Mouse (Mus musculus): ENCODE measurements around the gene Nicn1. TPM values are rescaled to one million over a fixed set of nuclear protein-coding genes. Genes with fewer than 3 reads are reported as not detected.

Nicn1 gene
- polyA plus RNA-seq, 1 experiment from 2014 or later: 38.9 TPM

- 0 out of 2 replicates have a peak overlapping the region, but pooled peaks have one; percentile 27 for H3K27ac ChIP-seq (ENCODE audit: low read depth)
Measured at GRCm38 (mm10) chr9:108290773-108291172, 544 bp downstream of the Nicn1 start.

DNA sequence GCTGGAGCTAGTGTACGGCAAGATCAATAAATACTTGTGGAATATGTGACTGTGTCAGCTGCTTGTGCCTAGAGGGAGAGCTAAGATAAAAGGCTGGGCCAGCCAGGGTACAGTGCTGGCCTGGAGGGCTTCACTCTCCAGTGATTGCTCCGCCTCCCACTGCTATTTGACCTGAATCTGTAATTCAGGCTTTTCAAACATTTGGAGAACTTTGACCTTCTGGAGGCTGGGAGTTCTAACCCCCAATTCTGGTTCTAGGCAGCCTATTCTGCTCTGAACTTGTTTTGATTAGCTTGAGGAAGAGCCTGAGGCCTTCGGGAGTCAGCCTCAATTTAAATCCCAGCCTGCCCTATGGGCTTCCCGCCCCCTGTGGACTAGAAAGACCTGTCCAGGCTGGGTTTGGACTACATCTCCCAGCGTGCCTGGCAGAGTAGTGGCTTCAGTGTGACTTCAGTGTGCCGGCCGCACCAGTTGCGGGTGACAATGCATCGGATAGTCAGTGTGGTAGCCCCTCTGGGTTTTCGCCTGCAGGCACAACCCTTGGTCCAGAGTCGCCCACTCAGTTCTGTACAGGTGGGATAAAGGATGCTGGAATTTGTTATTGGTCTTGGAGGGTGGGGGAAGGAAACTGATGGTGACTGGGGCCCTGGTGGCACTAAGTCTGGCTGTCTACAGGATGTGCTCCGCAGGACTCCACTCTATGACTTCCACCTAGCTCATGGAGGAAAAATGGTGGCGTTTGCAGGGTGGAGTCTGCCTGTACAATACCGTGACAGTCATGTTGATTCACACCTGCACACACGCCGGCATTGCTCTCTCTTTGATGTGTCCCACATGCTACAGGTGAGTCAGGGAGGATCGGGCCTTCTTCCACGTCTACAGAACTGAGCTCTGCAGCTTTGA, 6.5 kb downstream of the Nicn1 start, which contains the start of gene Amt:
Gene Amt, plus strand, starts transcription at position 401 of the 903 bp plus-strand sequence.
- Histone ChIP-seq H3K4me3 (ENCODE audit: low read depth, low read length) (peak within 1 kb of the TSS; percentile 10; the same call in 1 of the 2 replicates), H3K27me3 (replicated peaks; ENCODE audit: control insufficient read depth, insufficient read depth, low read length) (no peaks in the 10 kb centered on the region), H3K9me3 (ENCODE audit: control insufficient read depth, low read length) (no peaks in the 10 kb centered on the region), H3K9ac (ENCODE audit: low read length) (0 out of 2 replicates have a peak within 1 kb of the TSS, but pooled peaks have one; percentile 20), H3K4me1 (replicated peaks; ENCODE audit: control insufficient read depth, insufficient read depth, low read length) (0 out of 2 replicates have a peak, but pooled peaks cover 4% of the 10 kb centered on the region), H3K4me2 (ENCODE audit: low read length) (peak within 1 kb of the TSS; percentile 37), H3K36me3 (ENCODE audit: control insufficient read depth, insufficient read depth, low read length) (peaks cover 27% of the 10 kb centered on the region), H3K27ac (ENCODE audit: low read depth) (peak within 1 kb of the TSS; percentile 49)
- DNase-seq (ENCODE audit: low spot score) (peak; percentile 63), ATAC-seq (replicated peaks; ENCODE audit: low FRiP score, low TSS enrichment, low read depth) (peak; percentile 70)
- WGBS: 20% methylated on average over 18 of the region's 18 CpGs

More at GRCm38 (mm10) chr9:108290773-108291172, 544 bp downstream of the Nicn1 start:
- Histone ChIP-seq H3K4me1 (replicated peaks; ENCODE audit: control insufficient read depth, insufficient read depth, low read length) (peaks cover 4% of the 10 kb centered on the region), H3K36me3 (ENCODE audit: control insufficient read depth, insufficient read depth, low read length) (peaks cover 11% of the 10 kb centered on the region), H3K4me3 (ENCODE audit: low read depth, low read length) (peak overlapping the region; percentile 70), H3K9me3 (ENCODE audit: control insufficient read depth, low read length) (no peaks in the 10 kb centered on the region), H3K9ac (ENCODE audit: low read length) (peak overlapping the region; percentile 50), H3K27me3 (replicated peaks; ENCODE audit: control insufficient read depth, insufficient read depth, low read length) (no peaks in the 10 kb centered on the region), H3K4me2 (ENCODE audit: low read length) (peak overlapping the region; percentile 61)
- ATAC-seq (replicated peaks; ENCODE audit: low FRiP score, low TSS enrichment, low read depth) (no peak), DNase-seq (ENCODE audit: low spot score) (no peak)
- 45% methylated on average over 6 of the region's 6 CpGs for WGBS

- DNase-seq (ENCODE audit: low spot score): no peak
- Histone ChIP-seq H3K36me3 (ENCODE audit: control insufficient read depth, insufficient read depth, low read length) (peaks cover 31% of the 10 kb centered on the region), H3K27me3 (replicated peaks; ENCODE audit: control insufficient read depth, insufficient read depth, low read length) (no peaks in the 10 kb centered on the region), H3K4me2 (ENCODE audit: low read length) (no peak overlapping the region), H3K4me3 (ENCODE audit: low read depth, low read length) (no peak overlapping the region), H3K27ac (ENCODE audit: low read depth) (peak overlapping the region; percentile 51), H3K4me1 (replicated peaks; ENCODE audit: control insufficient read depth, insufficient read depth, low read length) (peaks cover 10% of the 10 kb centered on the region), H3K9me3 (ENCODE audit: control insufficient read depth, low read length) (no peaks in the 10 kb centered on the region), H3K9ac (ENCODE audit: low read length) (no peak overlapping the region)
- 66% methylated on average over 3 of the region's 3 CpGs for WGBS
- peak; percentile 2; the same call in 1 of the 2 replicates for ATAC-seq (replicated peaks; ENCODE audit: low FRiP score, low TSS enrichment, low read depth)
Measured at GRCm38 (mm10) chr9:108301853-108302252, 11.6 kb downstream of the Nicn1 start.

GRCm38 (mm10) chr9:108304716-108305115, 14.5 kb downstream of the Nicn1 start:
- Histone ChIP-seq H3K9me3 (ENCODE audit: control insufficient read depth, low read length) (no peaks in the 10 kb centered on the region), H3K27ac (ENCODE audit: low read depth) (no peak overlapping the region), H3K4me2 (ENCODE audit: low read length) (peak overlapping the region; percentile 74), H3K4me3 (ENCODE audit: low read depth, low read length) (peak overlapping the region; percentile 94; the same call in 1 of the 2 replicates), H3K4me1 (replicated peaks; ENCODE audit: control insufficient read depth, insufficient read depth, low read length) (peaks cover 26% of the 10 kb centered on the region), H3K36me3 (ENCODE audit: control insufficient read depth, insufficient read depth, low read length) (peaks cover 25% of the 10 kb centered on the region), H3K9ac (ENCODE audit: low read length) (no peak overlapping the region; the same call in 1 of the 2 replicates), H3K27me3 (replicated peaks; ENCODE audit: control insufficient read depth, insufficient read depth, low read length) (no peaks in the 10 kb centered on the region)
- no peak for ATAC-seq (replicated peaks; ENCODE audit: low FRiP score, low TSS enrichment, low read depth)
- 70% methylated on average over 4 of the region's 4 CpGs for WGBS
- DNase-seq (ENCODE audit: low spot score): no peak

DNA sequence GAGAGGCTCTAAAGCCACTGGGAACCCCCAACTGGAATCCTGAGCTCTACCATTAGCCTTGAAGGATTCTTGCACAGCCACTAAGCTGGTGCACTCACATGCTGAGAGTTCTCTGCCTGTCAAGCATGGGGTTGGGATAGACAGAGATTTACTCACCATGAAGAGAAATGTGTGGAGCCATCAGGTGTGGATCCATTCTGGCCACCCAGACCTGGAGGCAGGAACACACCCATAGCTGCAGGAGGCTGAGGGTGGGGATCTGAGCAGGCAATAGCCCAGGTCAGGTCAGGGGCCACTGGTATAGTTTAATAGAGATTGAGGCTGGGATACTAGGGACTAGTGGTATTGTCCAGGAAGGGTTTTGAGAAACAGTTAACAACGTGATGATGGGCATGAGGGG, 14.9 kb downstream of the Nicn1 start:
- Histone ChIP-seq H3K36me3 (ENCODE audit: control insufficient read depth, insufficient read depth, low read length) (peaks cover 23% of the 10 kb centered on the region), H3K27me3 (replicated peaks; ENCODE audit: control insufficient read depth, insufficient read depth, low read length) (no peaks in the 10 kb centered on the region), H3K4me3 (ENCODE audit: low read depth, low read length) (peak overlapping the region; percentile 94), H3K9me3 (ENCODE audit: control insufficient read depth, low read length) (no peaks in the 10 kb centered on the region), H3K4me1 (replicated peaks; ENCODE audit: control insufficient read depth, insufficient read depth, low read length) (peaks cover 27% of the 10 kb centered on the region), H3K9ac (ENCODE audit: low read length) (peak overlapping the region; percentile 81), H3K4me2 (ENCODE audit: low read length) (peak overlapping the region; percentile 74), H3K27ac (ENCODE audit: low read depth) (peak overlapping the region; percentile 73)
- ATAC-seq (replicated peaks; ENCODE audit: low FRiP score, low TSS enrichment, low read depth): no peak
- DNase-seq (ENCODE audit: low spot score): no peak
- 0% methylated on average over 1 of the region's 1 CpGs for WGBS

- DNase-seq (ENCODE audit: low spot score) (peak; percentile 94), ATAC-seq (replicated peaks; ENCODE audit: low FRiP score, low TSS enrichment, low read depth) (peak; percentile 97)
- Histone ChIP-seq H3K36me3 (ENCODE audit: control insufficient read depth, insufficient read depth, low read length) (peaks cover 20% of the 10 kb centered on the region), H3K4me2 (ENCODE audit: low read length) (peak within 1 kb of the TSS; percentile 96), H3K9me3 (ENCODE audit: control insufficient read depth, low read length) (no peaks in the 10 kb centered on the region), H3K27ac (ENCODE audit: low read depth) (peak within 1 kb of the TSS; percentile 100), H3K27me3 (replicated peaks; ENCODE audit: control insufficient read depth, insufficient read depth, low read length) (no peaks in the 10 kb centered on the region), H3K4me1 (replicated peaks; ENCODE audit: control insufficient read depth, insufficient read depth, low read length) (peaks cover 31% of the 10 kb centered on the region), H3K4me3 (ENCODE audit: low read depth, low read length) (peak within 1 kb of the TSS; percentile 94), H3K9ac (ENCODE audit: low read length) (peak within 1 kb of the TSS; percentile 98)
- under 1% methylated on average over 79 of the region's 81 CpGs for WGBS
Measured at GRCm38 (mm10) chr9:108305629-108306520, 15.6 kb downstream of the Nicn1 start, which contains the start of the genes Rhoa and Tcta. Gene Rhoa, plus strand, starts transcription at chr9:108306129. Gene Tcta, minus strand, starts transcription at chr9:108306160.

DNA sequence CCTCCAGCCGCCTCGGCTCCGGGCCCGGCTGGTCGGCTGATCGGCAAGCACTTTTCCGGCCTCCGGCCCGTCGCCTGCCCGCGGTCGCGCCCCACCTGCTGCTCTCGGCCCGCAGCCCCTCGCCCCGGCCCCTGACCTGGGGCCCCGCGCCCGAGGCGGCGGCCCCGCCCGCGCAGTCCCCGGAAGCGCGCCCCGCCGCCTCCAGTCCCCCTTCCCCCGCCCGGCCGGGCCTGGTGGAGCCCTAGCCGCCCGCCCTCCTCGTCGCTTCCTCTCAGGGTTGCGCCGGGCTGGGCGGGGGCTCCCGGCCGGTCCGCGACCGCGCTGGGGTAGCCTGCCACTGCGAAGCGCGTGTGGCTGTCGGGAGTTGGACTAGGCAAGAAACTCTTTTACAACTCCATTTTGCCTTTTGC, 16.3 kb downstream of the Nicn1 start:
- no peaks in the 10 kb centered on the region for H3K9me3 ChIP-seq (ENCODE audit: control insufficient read depth, low read length)
- ATAC-seq (replicated peaks; ENCODE audit: low FRiP score, low TSS enrichment, low read depth) (peak; percentile 71), DNase-seq (ENCODE audit: low spot score) (no peak)
- H3K4me3 ChIP-seq (ENCODE audit: low read depth, low read length): peak overlapping the region; percentile 94
- peak overlapping the region; percentile 96 for H3K4me2 ChIP-seq (ENCODE audit: low read length)
- H3K27ac ChIP-seq (ENCODE audit: low read depth): peak overlapping the region; percentile 100
- peaks cover 31% of the 10 kb centered on the region for H3K4me1 ChIP-seq (replicated peaks; ENCODE audit: control insufficient read depth, insufficient read depth, low read length)
- under 1% methylated on average over 50 of the region's 51 CpGs for WGBS
- H3K27me3 ChIP-seq (replicated peaks; ENCODE audit: control insufficient read depth, insufficient read depth, low read length): no peaks in the 10 kb centered on the region
- H3K36me3 ChIP-seq (ENCODE audit: control insufficient read depth, insufficient read depth, low read length): peaks cover 20% of the 10 kb centered on the region
- H3K9ac ChIP-seq (ENCODE audit: low read length): peak overlapping the region; percentile 98

Data from intestine, embryonic 14.5 days (tissue).